Mouse (Mus musculus): ENCODE results near the gene Csnk1e.

DNA sequence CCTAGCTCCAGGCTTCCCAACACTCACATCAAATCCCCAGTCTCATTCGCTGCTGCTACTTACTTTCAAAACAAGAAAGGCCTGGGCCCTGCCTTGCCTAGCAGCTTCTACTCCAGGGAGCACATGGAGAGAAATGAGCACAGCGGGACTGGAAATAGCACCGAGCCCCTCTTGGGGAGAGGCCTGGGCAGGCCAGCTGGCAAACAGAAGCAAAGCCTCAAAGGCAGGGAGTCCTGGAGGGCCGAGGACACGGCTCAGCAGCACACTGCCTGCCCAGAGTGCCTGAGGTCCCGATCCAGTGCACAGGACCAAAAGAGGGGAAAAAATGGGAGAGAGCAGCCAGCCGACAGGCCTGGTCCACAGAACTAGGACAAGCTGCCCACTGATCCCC is 54.4 kb downstream of the Csnk1e start:
- TF ChIP-seq EP300 (IDR thresholded peaks at IDR 0.05; ENCODE audit: low read depth), result no peak
- TF ChIP-seq CTCF (IDR thresholded peaks at IDR 0.05; ENCODE audit: low read depth), result no peak
